Mouse (Mus musculus) monocyte, adult 5-6 weeks (primary cell): ENCODE results near the gene Pon3. TPM values are rescaled to one million over a fixed set of nuclear protein-coding genes. Genes with fewer than 3 reads are reported as not detected.
"Not testable (repeated sequence)": the region's sequence is repeated elsewhere in the genome, so short reads cannot be mapped to it uniquely, and the experiment has no call there.

ENCODE experiments used
- ATAC-seq: fragments of 153-309, 156-312 bp; replicated peaks from 2 replicates; pipeline ENCODE4 v1.8.0; 2017; ENCODE audit warnings: mild to moderate bottlenecking; ENCODE audit not compliant: low TSS enrichment, insufficient number of reproducible peaks, severe bottlenecking, poor library complexity, low FRiP score
- total RNA-seq: library from RNA; stranded (forward); fragments of 200-1000, 200-491, 200-594 nt; gene quantifications from 3 replicates; pipeline ENCODE4 v1.2.3, GENCODE M21; 2017

Gene Pon3
- total RNA-seq, 1 experiment from 2014 or later = 2.1 TPM

- ATAC-seq = no peak
Observed at GRCm38 (mm10) chr6:5262322-5263249, 6.5 kb upstream of the Pon3 start.

- no peak for ATAC-seq
Observed at GRCm38 (mm10) chr6:5255291-5255690, 795 bp downstream of the Pon3 start.

GRCm38 (mm10) chr6:5254869-5255268 is 1.2 kb downstream of the Pon3 start:
- ATAC-seq = no peak

- ATAC-seq = no peak
Observed at GRCm38 (mm10) chr6:5245926-5246325, 10.2 kb downstream of the Pon3 start.

GRCm38 (mm10) chr6:5238799-5239198 is 17.3 kb downstream of the Pon3 start:
- ATAC-seq = no peak

GRCm38 (mm10) chr6:5237510-5237909 is 18.6 kb downstream of the Pon3 start:
- no peak for ATAC-seq

- ATAC-seq = no peak
Observed at GRCm38 (mm10) chr6:5236843-5237371, 19.2 kb downstream of the Pon3 start.

GRCm38 (mm10) chr6:5234563-5234962 is 21.5 kb downstream of the Pon3 start:
- ATAC-seq = no peak

GRCm38 (mm10) chr6:5233812-5234211 is 22.3 kb downstream of the Pon3 start:
- no peak for ATAC-seq

- ATAC-seq = no peak
Observed at GRCm38 (mm10) chr6:5232022-5232421, 24.1 kb downstream of the Pon3 start.

GRCm38 (mm10) chr6:5230261-5230660 is 25.8 kb downstream of the Pon3 start:
- no peak for ATAC-seq

GRCm38 (mm10) chr6:5223551-5223950 is 32.5 kb downstream of the Pon3 start:
- not testable (repeated sequence) for ATAC-seq

- no peak for ATAC-seq
Observed at GRCm38 (mm10) chr6:5222080-5222479, 34.0 kb downstream of the Pon3 start.

- ATAC-seq = no peak
Observed at GRCm38 (mm10) chr6:5218190-5218589, 37.9 kb downstream of the Pon3 start.

- no peak for ATAC-seq
Observed at GRCm38 (mm10) chr6:5207817-5208216, 48.3 kb downstream of the Pon3 start.

- no peak for ATAC-seq
Observed at GRCm38 (mm10) chr6:5199916-5200315, 56.2 kb downstream of the Pon3 start.

- no peak for ATAC-seq
Observed at GRCm38 (mm10) chr6:5199376-5199905, 56.6 kb downstream of the Pon3 start.

- ATAC-seq = no peak
Observed at GRCm38 (mm10) chr6:5198590-5198989, 57.5 kb downstream of the Pon3 start.

GRCm38 (mm10) chr6:5193693-5194092 is 62.4 kb downstream of the Pon3 start, which contains the start of gene Pon1:
TSS of gene Pon1 (minus strand) at chr6:5193946.
- no peak; the same call in 1 of the 2 replicates for ATAC-seq

- ATAC-seq = no peak
Observed at GRCm38 (mm10) chr6:5190761-5191160, 65.3 kb downstream of the Pon3 start.
